Mouse (Mus musculus) adrenal gland, postnatal 10 days (tissue): ENCODE results near the gene Fam206a. TPM values are rescaled to one million over a fixed set of nuclear protein-coding genes. Genes with fewer than 3 reads are reported as not detected.
A peak's percentile ranks its signal among the peaks of the same experiment; 100 is the strongest.

Experiments used
- DNase-seq: peaks from one replicate; pipeline ENCODE4 v3.0.0; 2021; ENCODE audit warnings: mixed read lengths
- long read RNA-seq, 2 experiments: library from polyadenylated mRNA; stranded (forward); transcript quantifications; one replicate each; pipeline ENCODE4 v2.0.0; 2021
- total RNA-seq, 2 experiments: library from RNA; stranded (reverse); gene quantifications; 2 replicates each; pipeline ENCODE4 v1.2.3; 2021

Fam206a gene
- total RNA-seq: 10 to 100 TPM in 1 of 2 experiments, 1 to 10 TPM in 1; 9.8 to 11.3 TPM
- long read RNA-seq, experiment 1: 0 reads
- long read RNA-seq, experiment 2, full-length matches to known transcripts: 4 of 4 reads
- long read RNA-seq, experiment 2, partial matches to known transcripts: 0 of 4 reads
- long read RNA-seq, experiment 2, other reads (novel, unspliced or antisense): 0 of 4 reads

GRCm38 (mm10) chr4:56801907-56802668 is at the start of gene Fam206a, which contains the start of gene Elp1:
Gene Fam206a, plus strand, starts transcription at chr4:56802345.
Gene Elp1, minus strand, starts transcription at chr4:56802331.
- DNase-seq: peak; percentile 99

- DNase-seq: no peak
Observed at GRCm38 (mm10) chr4:56756021-56756420, 46.1 kb upstream of the Fam206a start.

DNA sequence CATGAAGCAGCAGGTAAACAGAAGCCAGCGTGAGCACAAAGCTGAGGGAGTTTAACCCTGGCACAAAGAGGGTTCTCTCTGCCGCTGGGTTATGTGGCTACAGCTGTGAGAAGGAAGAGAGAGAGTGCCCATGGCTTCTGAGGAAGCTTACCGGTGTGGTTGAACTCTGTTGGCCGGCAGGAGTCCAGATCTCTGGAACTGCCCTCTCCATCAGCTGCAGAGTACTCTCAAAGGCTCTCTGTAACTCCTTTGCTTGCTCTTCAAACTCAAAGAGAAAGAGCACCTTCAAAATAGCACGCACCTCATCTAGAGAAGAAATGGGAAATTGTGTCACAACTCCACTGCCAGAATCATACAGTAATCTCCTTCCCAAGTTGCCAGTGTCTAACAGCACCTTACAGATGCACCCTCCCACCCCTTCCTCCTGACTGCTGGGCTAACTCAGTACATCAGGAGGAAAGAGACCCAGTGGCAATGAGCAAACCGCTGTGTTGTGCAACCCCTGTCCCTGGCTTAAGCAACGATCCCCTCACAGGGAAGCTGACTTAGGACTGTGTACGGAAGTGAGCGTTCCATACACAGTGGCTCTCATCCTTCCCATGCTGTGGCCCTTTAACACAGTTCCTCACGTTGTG is 45.1 kb upstream of the Fam206a start:
- no peak for DNase-seq

- no peak for DNase-seq
Observed at GRCm38 (mm10) chr4:56757693-56758092, 44.5 kb upstream of the Fam206a start.

DNA sequence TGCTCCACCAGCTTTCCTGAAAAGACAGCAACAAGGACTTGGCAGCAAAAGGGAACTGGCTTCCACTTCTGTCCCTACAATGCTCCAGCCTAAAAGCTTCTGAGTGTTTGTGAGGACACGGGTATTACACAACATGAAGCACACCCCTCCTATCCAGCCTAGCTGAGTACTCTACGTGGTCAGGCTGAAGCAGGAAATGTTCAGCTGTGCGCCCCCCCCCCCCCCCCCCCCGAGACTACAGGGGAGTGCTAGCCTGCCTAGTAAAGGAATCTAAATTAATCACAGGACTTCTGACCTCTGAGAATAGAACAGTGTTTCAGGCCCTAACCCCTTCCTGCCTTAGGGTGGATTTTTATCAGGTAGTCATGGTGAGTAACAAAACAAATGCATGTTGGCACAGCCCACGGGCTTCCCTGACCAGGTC is 34.3 kb upstream of the Fam206a start:
- no peak for DNase-seq

DNA sequence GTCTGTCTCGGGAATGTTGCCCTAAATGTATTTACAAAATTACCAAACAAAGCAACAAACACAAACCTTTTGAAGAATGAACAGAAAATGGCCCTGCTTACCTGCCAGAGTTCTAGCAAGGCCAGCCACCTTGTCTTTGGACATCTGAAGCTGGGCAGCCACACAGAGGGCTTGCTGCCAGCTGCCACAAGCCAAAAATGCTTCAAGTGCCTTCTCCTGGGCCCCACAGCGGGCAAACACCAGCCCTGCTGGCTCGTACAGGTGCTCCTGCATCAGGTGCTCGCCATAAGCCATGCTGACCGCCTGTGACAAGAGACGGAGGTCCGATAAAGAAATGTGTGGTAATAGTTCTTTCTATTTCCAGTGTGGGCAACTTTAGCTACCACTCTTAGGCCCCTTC is 33.2 kb upstream of the Fam206a start:
- DNase-seq: peak; percentile 15

GRCm38 (mm10) chr4:56771065-56771464 is 31.1 kb upstream of the Fam206a start:
- no peak for DNase-seq

- DNase-seq: peak; percentile 7
Observed at GRCm38 (mm10) chr4:56791373-56791772, 10.8 kb upstream of the Fam206a start.

GRCm38 (mm10) chr4:56802669-56803150 is 565 bp downstream of the Fam206a start:
- DNase-seq: no peak

GRCm38 (mm10) chr4:56809050-56809449 is 6.9 kb downstream of the Fam206a start:
- DNase-seq: no peak

- no peak for DNase-seq
Observed at GRCm38 (mm10) chr4:56811642-56812041, 9.5 kb downstream of the Fam206a start.

DNA sequence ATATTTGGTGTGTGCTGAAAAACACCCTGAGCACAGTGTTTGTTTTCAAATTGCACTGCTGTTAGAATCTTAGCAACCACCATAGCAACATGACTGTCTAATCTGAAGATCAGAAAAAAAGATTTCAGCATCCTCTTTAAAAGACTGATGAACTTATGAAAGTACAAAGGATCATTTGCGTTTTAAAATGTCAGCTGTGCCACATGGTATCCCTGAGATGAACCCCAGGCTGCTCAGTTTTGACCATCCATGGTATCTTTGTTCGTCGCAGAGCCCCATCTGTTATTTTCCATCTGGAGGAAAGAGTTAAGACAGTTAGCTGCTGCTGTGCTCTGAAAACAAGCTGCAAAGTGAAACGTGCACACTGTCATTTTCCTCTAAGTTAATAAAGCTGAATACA is 10.0 kb downstream of the Fam206a start:
- DNase-seq: no peak

DNA sequence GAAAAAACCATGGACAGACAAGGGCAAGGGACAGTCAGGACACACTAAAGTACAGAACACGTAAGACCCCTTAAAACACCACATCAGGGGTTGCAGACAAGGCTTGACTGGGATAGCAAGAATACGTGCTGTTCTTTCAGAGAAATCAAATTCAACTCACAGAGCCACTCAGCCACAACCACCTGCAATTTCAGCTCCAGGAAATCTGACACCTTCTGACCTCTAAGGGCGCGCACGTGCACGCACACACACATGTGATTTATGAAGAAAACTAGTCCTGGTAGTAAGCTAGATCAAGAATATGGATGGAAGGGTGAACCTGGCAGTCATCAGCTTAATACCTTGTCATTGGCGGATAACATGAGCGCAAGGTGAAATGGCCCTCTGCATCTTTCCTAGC is 13.0 kb downstream of the Fam206a start:
- no peak for DNase-seq

GRCm38 (mm10) chr4:56820017-56820550 is 17.9 kb downstream of the Fam206a start:
- DNase-seq: no peak

DNA sequence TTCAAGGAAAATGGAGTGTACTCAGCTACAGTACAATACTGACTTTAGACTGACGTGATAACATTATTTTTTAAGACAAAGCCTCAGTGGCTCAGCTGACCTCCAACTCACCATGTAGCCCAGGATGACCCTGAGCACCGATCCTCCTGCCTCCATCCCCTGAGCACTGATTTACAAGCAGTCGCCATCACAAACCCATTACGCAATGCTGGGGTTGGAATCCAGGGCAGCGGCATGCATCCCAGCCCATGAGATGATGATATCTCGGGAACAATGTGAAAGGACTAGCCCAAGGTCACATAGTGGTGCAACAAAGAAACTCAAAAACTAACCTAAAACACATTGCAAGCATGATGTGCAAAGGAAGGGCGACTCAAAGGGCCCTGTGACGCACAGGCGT is 22.1 kb downstream of the Fam206a start:
- peak; percentile 33 for DNase-seq

- DNase-seq: no peak
Observed at GRCm38 (mm10) chr4:56828932-56829331, 26.8 kb downstream of the Fam206a start.

- DNase-seq: no peak
Observed at GRCm38 (mm10) chr4:56829511-56829921, 27.4 kb downstream of the Fam206a start.

GRCm38 (mm10) chr4:56831013-56831609 is 29.0 kb downstream of the Fam206a start:
- no peak for DNase-seq

GRCm38 (mm10) chr4:56831998-56832397 is 29.9 kb downstream of the Fam206a start:
- peak; percentile 40 for DNase-seq

DNA sequence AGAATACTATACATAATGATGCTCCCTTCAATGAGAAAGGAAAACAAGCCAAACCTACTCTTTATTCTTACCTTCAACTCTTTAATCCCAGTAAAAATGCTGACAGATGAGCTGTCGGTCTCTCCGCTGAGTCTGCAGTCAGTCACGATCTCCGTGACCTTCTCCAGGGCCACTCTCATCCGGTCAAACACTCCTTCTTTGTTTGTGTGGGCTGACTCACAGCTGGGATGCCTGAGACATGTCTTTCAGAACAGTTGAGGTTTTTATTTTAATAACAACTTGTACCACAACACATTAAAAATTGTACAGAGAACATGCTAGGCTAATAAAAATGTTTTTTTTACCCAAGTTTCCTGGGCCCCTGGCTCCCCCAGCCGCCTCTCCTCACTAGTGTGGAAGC is 35.5 kb downstream of the Fam206a start:
- DNase-seq: peak; percentile 37

DNA sequence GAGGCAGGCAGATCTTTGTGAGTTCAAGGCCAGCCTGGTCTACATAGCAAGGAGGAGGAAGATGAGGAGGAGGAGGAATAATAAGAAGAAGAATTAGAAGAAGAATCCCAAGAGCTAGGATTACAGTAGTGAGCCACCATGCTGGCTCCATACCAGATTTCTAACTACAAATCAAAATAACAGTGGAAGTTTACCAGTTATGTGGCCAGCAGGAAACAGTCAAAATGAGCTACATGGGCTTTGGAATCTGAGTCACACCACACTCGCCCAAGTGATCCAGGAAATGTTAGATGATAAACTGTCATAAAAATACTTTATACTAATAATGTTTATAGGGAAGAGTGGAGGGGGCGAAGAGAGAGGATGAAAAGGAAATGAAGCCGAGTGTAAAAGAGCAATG is 38.2 kb downstream of the Fam206a start:
- no peak for DNase-seq

- no peak for DNase-seq
Observed at GRCm38 (mm10) chr4:56842501-56842900, 40.4 kb downstream of the Fam206a start.

- no peak for DNase-seq
Observed at GRCm38 (mm10) chr4:56843963-56844362, 41.8 kb downstream of the Fam206a start.
